Mouse (Mus musculus) myocyte (in vitro differentiated cells): ENCODE results near the gene Tyw5.

Experiments
- CEBPB ChIP-seq: IDR thresholded peaks from 2 replicates; pipeline ENCODE4 v1.6.1; 2011; ENCODE audit warnings: mild to moderate bottlenecking, moderate library complexity; ENCODE audit not compliant: poor library complexity, insufficient read depth, severe bottlenecking
- E2F4 ChIP-seq: IDR thresholded peaks from one replicate; pipeline ENCODE4 v1.6.1; 2011; ENCODE audit warnings: mild to moderate bottlenecking, control low read depth, moderate library complexity; ENCODE audit not compliant: insufficient read depth
- POLR2A ChIP-seq: IDR thresholded peaks from one replicate; pipeline ENCODE4 v1.6.1; 2011; ENCODE audit warnings: low read depth, mild to moderate bottlenecking, control low read depth, moderate library complexity; ENCODE audit not compliant: insufficient read length
- SRF ChIP-seq: IDR thresholded peaks from one replicate; pipeline ENCODE4 v1.6.1; 2011; ENCODE audit warnings: low read depth; ENCODE audit not compliant: control insufficient read depth, insufficient read length
- USF1 ChIP-seq: IDR thresholded peaks from one replicate; pipeline ENCODE4 v1.6.1; 2011; ENCODE audit warnings: low read depth, mild to moderate bottlenecking, control low read depth, moderate library complexity

DNA sequence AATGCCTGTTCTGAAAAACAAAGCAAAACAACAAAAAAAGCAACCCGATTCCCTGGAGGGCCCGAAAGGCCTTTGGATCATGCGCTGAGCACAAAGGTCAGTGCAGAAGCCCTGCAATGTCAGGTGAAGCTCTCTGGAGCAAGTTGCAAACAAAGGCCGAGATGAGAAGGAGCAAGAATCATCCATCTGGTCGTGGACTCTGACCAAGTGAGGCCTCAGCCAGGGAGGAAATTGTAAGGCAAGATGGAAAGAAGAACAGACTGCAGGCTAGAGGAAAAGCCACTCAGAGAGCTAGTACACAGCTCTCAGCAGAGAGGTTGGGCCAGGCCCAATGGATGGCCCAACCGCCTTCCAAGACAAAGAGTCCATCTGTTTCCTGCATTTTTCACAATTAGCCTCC is 32.1 kb upstream of the Tyw5 start:
- TF ChIP-seq POLR2A (no peak), E2F4 (no peak), USF1 (no peak), CEBPB (no peak), SRF (no peak)
